Mouse (Mus musculus): ENCODE measurements around the gene Ift57. TPM values are rescaled to one million over a fixed set of nuclear protein-coding genes. Genes with fewer than 3 reads are reported as not detected.

Ift57 gene
- polyA plus RNA-seq, 1 experiment from 2014 or later = 3.9 TPM

GRCm38 (mm10) chr16:49807862-49808430, 108.9 kb downstream of the Ift57 start:
- no peak overlapping the region for H3K4me2 ChIP-seq
- no peaks in the 10 kb centered on the region for H3K36me3 ChIP-seq (replicated peaks)
- no peak overlapping the region for H3K4me3 ChIP-seq (replicated peaks)
- no peak overlapping the region; the same call in 1 of the 2 replicates for H3K27ac ChIP-seq (replicated peaks)
- no peak overlapping the region for H3K9ac ChIP-seq
- H3K27me3 ChIP-seq = no peaks in the 10 kb centered on the region
- no peaks in the 10 kb centered on the region for H3K9me3 ChIP-seq (replicated peaks)
- WGBS (ENCODE audit: insufficient replicate concordance) = 80% methylated on average over 18 of the region's 18 CpGs
- ATAC-seq (ENCODE audit: insufficient read depth) = no peak
- peaks cover 48% of the 10 kb centered on the region for H3K4me1 ChIP-seq (replicated peaks)

- ATAC-seq (ENCODE audit: insufficient read depth) = no peak
- H3K4me1 ChIP-seq (replicated peaks) = peaks cover 21% of the 10 kb centered on the region
- no peak overlapping the region for H3K4me3 ChIP-seq (replicated peaks)
- no peaks in the 10 kb centered on the region for H3K9me3 ChIP-seq (replicated peaks)
- no peak overlapping the region for H3K4me2 ChIP-seq
- WGBS (ENCODE audit: insufficient replicate concordance) = 66% methylated on average over 2 of the region's 2 CpGs
- no peaks in the 10 kb centered on the region for H3K27me3 ChIP-seq
- no peak overlapping the region for H3K27ac ChIP-seq (replicated peaks)
- no peak overlapping the region for H3K9ac ChIP-seq
- H3K36me3 ChIP-seq (replicated peaks) = no peaks in the 10 kb centered on the region
These were observed 112.9 kb downstream of the Ift57 start for GRCm38 (mm10) chr16:49811897-49812296.

- Histone ChIP-seq H3K4me2 (no peak overlapping the region), H3K36me3 (replicated peaks) (no peaks in the 10 kb centered on the region), H3K27ac (replicated peaks) (no peak overlapping the region; the same call in 1 of the 2 replicates), H3K9ac (no peak overlapping the region), H3K4me3 (replicated peaks) (no peak overlapping the region), H3K27me3 (no peaks in the 10 kb centered on the region), H3K4me1 (replicated peaks) (peaks cover 17% of the 10 kb centered on the region), H3K9me3 (replicated peaks) (no peaks in the 10 kb centered on the region)
- no peak for ATAC-seq (ENCODE audit: insufficient read depth)
- WGBS (ENCODE audit: insufficient replicate concordance) = 85% methylated on average over 10 of the region's 10 CpGs
These were observed 114.0 kb downstream of the Ift57 start for GRCm38 (mm10) chr16:49812821-49813616.

- H3K9ac ChIP-seq = no peak overlapping the region
- peaks cover 23% of the 10 kb centered on the region for H3K4me1 ChIP-seq (replicated peaks)
- H3K27me3 ChIP-seq = no peaks in the 10 kb centered on the region
- H3K36me3 ChIP-seq (replicated peaks) = no peaks in the 10 kb centered on the region
- H3K9me3 ChIP-seq (replicated peaks) = no peaks in the 10 kb centered on the region
- no peak for ATAC-seq (ENCODE audit: insufficient read depth)
- 74% methylated on average over 4 of the region's 4 CpGs for WGBS (ENCODE audit: insufficient replicate concordance)
- H3K27ac ChIP-seq (replicated peaks) = no peak overlapping the region
- H3K4me2 ChIP-seq = no peak overlapping the region
- H3K4me3 ChIP-seq (replicated peaks) = no peak overlapping the region
These were observed 115.4 kb downstream of the Ift57 start for GRCm38 (mm10) chr16:49814419-49814818.

Other genes starting within 250 kb of the Ift57 start
- gene Cd47, start 101.3 kb downstream of the Ift57 start, polyA plus RNA-seq (2015; fragmentation: Nextera tagmentation; extraction: Ambion mirVana) = 266 and 301 TPM in 2 replicates